Mouse (Mus musculus) cerebellum, adult 11 months (tissue): ENCODE measurements around the gene Crb1.
"Not testable (repeated sequence)": the region's sequence is repeated elsewhere in the genome, so short reads cannot be mapped to it uniquely, and the experiment has no call there.

ENCODE experiments used
- DNase-seq: peaks from one replicate; pipeline ENCODE4 v3.0.0; 2022

Gene Crb1

GRCm38 (mm10) chr1:139328286-139328685 lies 48.6 kb downstream of the Crb1 start:
- no peak for DNase-seq

- DNase-seq = no peak
Measured at GRCm38 (mm10) chr1:139325378-139325777, 51.5 kb downstream of the Crb1 start.

DNA sequence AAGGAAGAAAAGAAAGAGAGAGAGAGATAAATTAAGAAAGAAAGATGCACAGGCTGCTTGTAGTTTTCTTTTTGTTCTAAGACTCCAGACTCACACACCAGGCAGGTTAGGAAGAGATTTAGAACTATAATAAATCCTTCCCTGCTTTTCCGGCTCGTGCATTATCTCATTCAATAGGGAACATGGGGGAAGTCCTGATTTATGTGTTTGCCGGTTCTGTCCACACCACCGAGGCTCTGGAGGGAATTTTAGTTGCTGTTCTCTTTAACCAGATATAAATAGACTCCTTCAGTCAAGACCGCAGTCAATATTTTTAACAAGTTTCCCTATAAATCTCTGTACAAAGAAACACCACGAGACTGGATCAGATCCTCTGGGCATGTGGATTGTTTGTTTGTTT lies 57.1 kb downstream of the Crb1 start:
- no peak for DNase-seq

DNA sequence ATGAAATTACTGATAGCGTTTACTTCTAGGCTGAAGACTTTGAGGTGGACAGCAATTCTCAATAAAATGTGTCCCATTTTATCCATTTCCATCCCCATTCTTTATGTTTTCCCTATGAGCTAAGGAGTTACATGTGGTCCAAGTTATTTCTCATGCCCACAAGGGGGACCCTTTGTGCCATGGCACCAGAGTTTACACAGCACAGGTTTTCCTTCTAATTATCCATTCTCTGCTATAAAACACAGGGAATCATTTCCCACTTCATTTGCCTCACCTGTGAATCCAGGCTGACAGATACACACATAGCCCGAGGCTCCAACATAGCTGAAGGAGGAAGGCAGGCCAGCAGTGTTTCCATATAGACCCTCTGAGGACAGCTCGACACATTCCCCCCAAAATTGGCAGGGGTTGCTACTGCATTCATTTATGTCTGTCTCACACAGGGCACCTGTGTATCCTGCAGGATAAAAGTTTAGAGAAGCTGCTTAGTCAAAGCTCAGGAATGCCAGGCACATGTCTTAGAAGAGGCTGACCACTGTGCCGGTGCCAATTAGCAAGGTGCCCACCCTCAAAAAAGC lies 62.5 kb downstream of the Crb1 start:
- no peak for DNase-seq

GRCm38 (mm10) chr1:139308915-139309314 lies 68.0 kb downstream of the Crb1 start:
- no peak for DNase-seq

- DNase-seq = not testable (repeated sequence)
Measured at GRCm38 (mm10) chr1:139302519-139302918, 74.4 kb downstream of the Crb1 start.

- DNase-seq = no peak
Measured at GRCm38 (mm10) chr1:139301830-139302229, 75.1 kb downstream of the Crb1 start.

GRCm38 (mm10) chr1:139292023-139292422 lies 84.9 kb downstream of the Crb1 start:
- DNase-seq = no peak

- no peak for DNase-seq
Measured at GRCm38 (mm10) chr1:139291593-139291992, 85.3 kb downstream of the Crb1 start.

GRCm38 (mm10) chr1:139276619-139277320 lies 100.1 kb downstream of the Crb1 start:
- no peak for DNase-seq

- DNase-seq = peak; percentile 6
Measured at GRCm38 (mm10) chr1:139267844-139268243, 109.1 kb downstream of the Crb1 start.

DNA sequence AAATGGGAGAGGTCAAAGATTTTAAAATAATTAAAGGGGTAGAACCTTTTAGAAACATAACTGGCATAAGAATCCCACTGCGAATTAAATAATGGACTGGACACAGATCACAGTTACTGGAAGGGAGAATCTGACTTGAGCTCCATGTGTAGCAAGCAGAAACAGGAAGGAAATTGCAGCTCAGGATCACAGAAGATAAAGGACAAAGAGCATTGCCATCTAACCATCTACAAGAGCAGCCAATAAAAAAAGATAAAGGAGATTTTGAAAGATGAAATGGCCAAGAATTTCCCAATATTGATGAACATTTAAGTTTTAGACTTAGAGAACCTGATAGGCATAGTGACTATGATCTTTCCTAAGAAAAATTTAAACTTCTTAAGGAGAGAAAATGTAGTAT lies 112.7 kb downstream of the Crb1 start:
- DNase-seq = no peak

DNA sequence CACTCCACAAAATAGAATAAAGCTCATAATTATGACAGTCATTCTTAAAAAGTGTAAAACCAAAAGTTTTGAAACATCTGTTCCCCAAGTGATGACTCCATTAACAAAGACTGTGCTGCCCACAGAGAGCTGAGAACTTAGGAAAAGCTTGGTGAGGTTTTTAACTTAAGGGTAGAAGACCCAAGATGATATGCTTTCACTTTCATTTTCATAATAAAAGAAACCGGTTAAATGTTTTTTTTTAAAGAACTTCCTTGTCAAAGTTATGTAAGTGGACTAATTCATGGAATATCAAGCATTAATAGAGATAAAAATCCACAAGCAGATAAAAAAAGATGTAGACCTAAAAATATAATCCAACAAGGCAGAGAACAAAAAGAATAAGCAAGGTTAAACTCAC lies 113.7 kb downstream of the Crb1 start:
- no peak for DNase-seq

DNA sequence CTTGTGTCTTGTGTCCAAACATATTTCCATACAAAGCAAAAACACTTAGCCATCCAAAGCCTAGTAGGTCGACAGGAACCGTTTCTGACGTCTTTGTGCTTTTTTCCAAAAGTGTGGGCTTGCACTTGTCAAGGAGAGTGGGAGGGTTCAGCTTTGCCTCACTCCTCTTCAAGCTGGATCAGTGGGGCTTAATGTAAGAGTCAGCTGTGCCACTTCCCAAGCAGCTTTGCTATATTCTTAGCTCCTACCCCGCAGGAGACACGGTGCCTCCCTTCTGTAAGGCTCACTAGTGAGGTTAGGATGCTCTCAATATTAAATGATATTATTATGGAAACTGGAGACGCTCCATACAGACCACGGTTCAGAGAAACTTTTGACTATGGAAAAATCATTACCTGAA lies 121.3 kb downstream of the Crb1 start:
- DNase-seq = no peak

DNA sequence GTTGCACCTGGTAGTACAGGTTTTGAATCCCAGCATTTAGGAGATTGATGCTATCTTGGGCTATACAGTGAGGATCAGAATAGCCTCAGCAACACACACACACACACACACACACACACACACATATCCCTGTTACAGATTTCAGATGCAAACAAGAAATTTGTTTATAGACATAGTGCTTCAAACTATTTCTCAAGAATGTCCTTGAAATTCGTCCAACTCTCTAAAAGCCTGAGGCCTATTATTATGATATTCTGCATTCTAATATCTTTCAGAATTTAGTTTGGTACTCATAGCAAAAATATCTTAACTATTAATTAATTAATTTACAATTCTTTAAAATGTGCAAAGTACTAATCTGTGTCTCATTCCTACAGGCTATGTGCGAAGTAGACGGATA lies 124.9 kb downstream of the Crb1 start:
- no peak for DNase-seq

DNA sequence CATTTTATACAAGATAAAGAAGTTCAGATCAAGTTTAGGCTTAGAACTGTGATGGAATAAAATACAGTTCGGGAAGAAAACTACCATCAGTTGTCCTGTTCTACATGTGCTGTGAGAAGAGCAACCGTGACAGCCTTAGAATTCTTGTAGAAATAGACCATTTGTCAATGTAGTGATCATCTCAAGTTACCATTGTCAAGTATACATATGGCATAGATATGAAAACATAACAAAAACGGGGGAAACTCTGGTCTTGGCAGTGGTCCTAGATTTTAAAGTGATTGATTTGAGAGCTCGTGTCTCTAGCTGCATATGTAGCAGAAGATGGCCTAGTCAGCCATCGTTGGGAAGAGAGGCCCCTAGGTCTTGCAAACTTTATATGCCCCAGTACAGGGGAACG lies 127.7 kb downstream of the Crb1 start:
- DNase-seq = no peak

DNA sequence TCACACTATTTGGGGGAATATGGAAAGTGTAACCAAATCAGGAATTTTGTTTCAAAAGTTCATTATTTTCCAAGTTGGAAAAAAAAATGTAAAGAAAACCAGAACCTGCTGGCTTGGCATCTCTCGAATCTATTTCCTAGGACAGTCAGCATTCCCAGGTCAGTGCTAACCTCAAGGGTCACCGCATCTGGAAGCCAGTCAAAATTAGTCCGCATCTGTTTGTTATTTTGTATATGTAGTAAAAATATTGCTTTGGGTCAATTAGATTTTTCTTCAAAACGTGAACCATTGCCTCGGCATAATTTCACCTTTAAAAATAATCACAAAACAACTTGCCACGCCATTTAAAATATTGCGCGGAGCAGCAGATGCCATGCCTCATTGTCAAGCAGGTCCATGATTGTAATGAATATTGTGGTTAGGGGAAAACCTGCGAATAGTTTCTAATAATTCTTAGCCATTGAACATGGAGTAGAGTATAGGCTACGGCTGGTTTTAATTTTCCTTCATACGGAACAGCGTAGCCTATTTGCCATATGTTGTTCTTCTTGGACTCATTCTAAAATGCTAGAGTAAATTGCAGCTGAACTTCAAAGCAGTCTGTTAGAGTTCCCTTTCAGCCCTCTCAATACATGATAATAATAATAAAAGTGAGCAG lies 130.0 kb downstream of the Crb1 start:
- DNase-seq = no peak

GRCm38 (mm10) chr1:139236794-139237193 lies 140.1 kb downstream of the Crb1 start:
- no peak for DNase-seq

DNA sequence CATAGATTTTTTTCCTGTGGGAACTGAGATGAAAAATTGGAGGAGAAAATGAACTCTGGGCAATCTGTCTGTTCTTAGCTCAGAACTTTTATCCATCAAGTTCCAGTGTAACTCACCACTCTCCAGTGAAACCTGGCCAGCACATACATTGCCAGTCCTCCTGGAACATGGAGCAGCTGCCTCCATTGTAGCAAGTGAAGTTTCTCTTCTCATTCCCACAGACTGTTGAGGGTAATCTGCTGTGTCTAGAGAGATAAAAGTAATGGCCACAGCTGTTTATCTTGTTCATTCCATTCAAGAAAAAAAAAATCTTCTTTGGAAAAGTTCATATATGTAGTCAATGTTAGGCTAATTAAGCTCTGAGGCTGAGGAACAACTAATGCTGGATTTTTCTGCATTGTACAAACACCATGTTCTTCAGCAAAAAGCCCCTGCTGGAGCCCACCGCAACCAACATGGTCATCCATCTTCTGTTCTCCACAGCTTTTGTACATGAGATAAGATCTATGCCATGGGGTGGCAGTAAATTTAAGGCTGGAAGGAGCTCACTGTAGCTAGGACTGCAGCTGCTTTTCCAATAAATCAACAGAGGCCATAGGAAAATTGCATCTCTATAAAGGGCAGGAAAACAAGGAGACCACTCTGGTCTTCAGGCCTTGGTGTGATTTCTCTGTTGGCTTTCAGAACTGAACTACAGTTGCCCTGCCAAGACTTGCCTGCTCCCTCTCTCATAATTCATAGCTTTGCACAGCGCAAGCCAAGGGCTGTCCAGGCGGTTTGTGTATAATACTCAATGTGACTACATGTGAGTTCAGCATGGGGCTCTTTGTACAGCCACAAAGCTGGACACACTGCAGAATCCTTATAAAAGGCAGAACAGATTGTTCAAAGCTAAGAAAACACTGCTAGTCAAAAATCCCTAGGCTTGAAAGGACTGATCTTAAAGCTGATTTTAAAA lies 142.0 kb downstream of the Crb1 start:
- DNase-seq = no peak

- no peak for DNase-seq
Measured at GRCm38 (mm10) chr1:139232636-139233035, 144.3 kb downstream of the Crb1 start.

GRCm38 (mm10) chr1:139224309-139224949 lies 152.5 kb downstream of the Crb1 start:
- DNase-seq = no peak

DNA sequence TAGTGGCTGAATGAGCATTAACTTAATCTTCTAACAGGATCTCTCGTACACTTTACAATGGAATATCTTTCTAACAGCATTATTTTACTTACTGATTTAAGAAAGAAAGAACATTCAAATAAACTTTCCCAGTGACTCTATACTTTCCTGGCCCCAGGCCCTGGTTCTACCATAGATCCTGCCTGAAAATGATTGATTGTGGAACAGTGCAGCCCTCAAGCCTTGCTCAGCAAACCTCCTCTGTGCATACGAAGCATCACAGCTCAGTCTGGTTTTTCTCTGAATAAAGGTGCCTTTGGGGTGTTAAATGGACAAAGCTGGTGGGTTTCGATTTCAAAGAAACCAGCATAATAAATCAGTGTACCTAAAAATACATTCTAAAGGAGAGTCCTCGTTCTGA lies 153.1 kb downstream of the Crb1 start:
- DNase-seq = no peak

DNA sequence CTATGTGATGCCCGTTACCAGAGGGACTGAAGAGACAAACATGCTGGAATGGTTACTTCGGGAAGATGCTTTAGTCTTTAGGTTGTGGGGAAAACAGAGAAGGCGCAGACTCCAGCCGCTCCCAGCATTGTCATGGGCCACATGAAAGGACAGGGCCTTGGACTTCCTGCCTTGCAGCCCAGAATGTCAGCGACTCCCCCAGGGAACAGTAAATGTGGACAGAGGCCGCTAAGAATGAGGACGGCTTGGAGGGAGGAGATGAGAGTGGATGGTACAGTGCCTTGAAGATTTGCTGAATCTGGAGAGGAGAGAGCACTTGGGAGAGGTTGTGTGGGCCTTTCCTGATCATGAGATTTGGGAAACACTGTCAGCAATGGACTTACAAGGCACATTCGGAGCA lies 161.6 kb downstream of the Crb1 start:
- no peak for DNase-seq
